Mouse (Mus musculus): ENCODE measurements at regions not wholly inside any gene's neighbourhood (a gene's known extent, or its start where the extent isn't known, plus 50 kb on each side); places are given as distances from the start of the nearest gene placed in this dataset.
A peak's percentile ranks its signal among the peaks of the same experiment; 100 is the strongest.

GRCm38 (mm10) chr5:60599460-60600299 lies 1208.9 kb upstream of the G6pd2 start:
- Histone ChIP-seq H3K4me2 (no peak overlapping the region), H3K9me3 (replicated peaks) (no peaks in the 10 kb centered on the region), H3K9ac (no peak overlapping the region), H3K27ac (peak overlapping the region; percentile 59), H3K36me3 (ENCODE audit: poor library complexity, severe bottlenecking) (no peaks in the 10 kb centered on the region), H3K27me3 (no peaks in the 10 kb centered on the region), H3K4me3 (no peak overlapping the region), H3K4me1 (no peaks in the 10 kb centered on the region; the same call in 1 of the 2 replicates)
- peak; percentile 97 for ATAC-seq
- 49% methylated on average over 5 of the region's 5 CpGs for WGBS

GRCm38 (mm10) chr5:60600300-60600648 lies 1208.3 kb upstream of the G6pd2 start:
- H3K27ac ChIP-seq, result no peak overlapping the region
- no peaks in the 10 kb centered on the region for H3K9me3 ChIP-seq (replicated peaks)
- H3K36me3 ChIP-seq (ENCODE audit: poor library complexity, severe bottlenecking), result no peaks in the 10 kb centered on the region
- no peak overlapping the region for H3K4me2 ChIP-seq
- WGBS, result 52% methylated on average over 5 of the region's 5 CpGs
- H3K27me3 ChIP-seq, result no peaks in the 10 kb centered on the region
- no peak for ATAC-seq
- H3K9ac ChIP-seq, result no peak overlapping the region
- no peaks in the 10 kb centered on the region; the same call in 1 of the 2 replicates for H3K4me1 ChIP-seq
- H3K4me3 ChIP-seq, result no peak overlapping the region

DNA sequence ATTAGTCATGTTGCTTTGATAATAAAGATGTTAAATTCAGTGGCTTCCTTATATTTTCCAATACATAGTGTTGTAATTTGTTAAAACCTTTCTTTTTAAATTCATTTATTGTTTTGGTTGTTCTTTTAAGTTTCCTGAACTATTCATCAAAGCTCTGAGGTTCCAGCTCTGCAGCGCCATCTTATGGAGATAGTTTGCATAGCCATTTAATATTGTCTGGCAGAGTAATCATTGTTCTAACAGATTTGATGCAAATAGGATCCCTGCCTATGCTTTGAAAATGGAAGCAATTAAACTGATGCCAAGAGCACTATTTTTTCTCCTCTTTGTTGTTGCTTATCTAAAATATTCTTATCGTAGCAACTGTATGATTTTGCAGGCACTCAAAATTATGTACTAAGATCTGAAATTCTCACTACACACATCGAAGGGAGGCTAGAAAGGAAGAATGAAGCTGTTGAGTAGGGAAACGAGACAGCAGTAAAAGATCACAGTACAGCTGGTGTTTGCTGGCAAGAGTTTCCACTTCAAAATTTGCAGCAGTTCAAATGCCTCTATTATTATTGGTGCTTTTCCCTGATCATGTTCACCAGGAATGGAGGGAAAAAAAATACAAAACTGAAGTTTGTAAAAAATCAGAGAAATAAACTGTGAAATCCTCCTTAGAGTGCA lies 1199.5 kb upstream of the G6pd2 start:
- Histone ChIP-seq H3K27ac (peak overlapping the region; percentile 54), H3K4me1 (no peaks in the 10 kb centered on the region), H3K27me3 (no peaks in the 10 kb centered on the region), H3K36me3 (ENCODE audit: poor library complexity, severe bottlenecking) (no peaks in the 10 kb centered on the region), H3K4me3 (no peak overlapping the region), H3K4me2 (no peak overlapping the region), H3K9me3 (replicated peaks) (no peaks in the 10 kb centered on the region), H3K9ac (no peak overlapping the region)
- 22% methylated on average over 4 of the region's 4 CpGs for WGBS
- peak; percentile 87 for ATAC-seq
